Mouse (Mus musculus) gastrocnemius, postnatal 36 days (tissue): ENCODE data around the gene Fas. TPM values are rescaled to one million over a fixed set of nuclear protein-coding genes. Genes with fewer than 3 reads are reported as not detected.

Source experiments
- DNase-seq, 2 experiments: peaks; one replicate each; pipeline ENCODE4 v3.0.0; 2022
- intact Hi-C: fragments of 180-260 bp; cut with DNase I; formaldehyde crosslinking; loops from one replicate; pipeline ENCODE4 v1.15.1; 2025
- total RNA-seq, 2 experiments: library from RNA; stranded (reverse); gene quantifications; 2 replicates each; pipeline ENCODE4 v1.2.3; 2021

Gene Fas
- total RNA-seq, 2 experiments from 2014 or later = 4.6 to 5.0 TPM

GRCm38 (mm10) chr19:34278078-34278477 lies 12.4 kb upstream of the Fas start:
- intact Hi-C loops = no loop called here
- no peak for DNase-seq

- intact Hi-C loops = loop anchor here (2.0 kb wide), 1 partner anchor 41 kb away; no protein-coding TSS in a partner anchor
Measured at GRCm38 (mm10) chr19:34283614-34284013, 6.9 kb upstream of the Fas start.

GRCm38 (mm10) chr19:34284383-34284782 lies 6.1 kb upstream of the Fas start:
- intact Hi-C loops = loop anchor here (2.0 kb wide), 1 partner anchor 42 kb away; no protein-coding TSS in a partner anchor
- DNase-seq = peak in 1 of 2 experiments; percentile 26

More at GRCm38 (mm10) chr19:34283614-34284013, 6.9 kb upstream of the Fas start:
- DNase-seq = no peak

GRCm38 (mm10) chr19:34284826-34285225 lies 5.6 kb upstream of the Fas start:
- no peak for DNase-seq
- intact Hi-C loops = loop anchor here (2.0 kb wide), 1 partner anchor 42 kb away; no protein-coding TSS in a partner anchor

GRCm38 (mm10) chr19:34287221-34287620 lies 3.2 kb upstream of the Fas start:
- no peak for DNase-seq
- intact Hi-C loops = no loop called here

GRCm38 (mm10) chr19:34287656-34288415 lies 2.6 kb upstream of the Fas start:
- intact Hi-C loops = no loop called here
- no peak for DNase-seq

- intact Hi-C loops = no loop called here
- no peak for DNase-seq
Measured at GRCm38 (mm10) chr19:34288696-34289095, 1.8 kb upstream of the Fas start.

GRCm38 (mm10) chr19:34290872-34291341 lies 441 bp downstream of the Fas start:
- no peak for DNase-seq
- intact Hi-C loops = no loop called here

GRCm38 (mm10) chr19:34291379-34291778 lies 913 bp downstream of the Fas start:
- DNase-seq = no peak
- intact Hi-C loops = no loop called here

GRCm38 (mm10) chr19:34291956-34292355 lies 1.5 kb downstream of the Fas start:
- intact Hi-C loops = no loop called here
- no peak for DNase-seq

GRCm38 (mm10) chr19:34292701-34293100 lies 2.2 kb downstream of the Fas start:
- intact Hi-C loops = no loop called here
- DNase-seq = no peak

GRCm38 (mm10) chr19:34293376-34293947 lies 3.0 kb downstream of the Fas start:
- intact Hi-C loops = no loop called here
- DNase-seq = no peak

GRCm38 (mm10) chr19:34295442-34295841 lies 5.0 kb downstream of the Fas start:
- intact Hi-C loops = no loop called here
- no peak for DNase-seq

- DNase-seq = no peak
- intact Hi-C loops = no loop called here
Measured at GRCm38 (mm10) chr19:34298531-34298930, 8.1 kb downstream of the Fas start.

- intact Hi-C loops = no loop called here
- DNase-seq = no peak
Measured at GRCm38 (mm10) chr19:34299229-34299628, 8.8 kb downstream of the Fas start.

GRCm38 (mm10) chr19:34300430-34300829 lies 10.0 kb downstream of the Fas start:
- DNase-seq = no peak
- intact Hi-C loops = no loop called here

GRCm38 (mm10) chr19:34304917-34305316 lies 14.5 kb downstream of the Fas start:
- intact Hi-C loops = no loop called here

GRCm38 (mm10) chr19:34306794-34307193 lies 16.3 kb downstream of the Fas start:
- intact Hi-C loops = no loop called here
- no peak for DNase-seq

More at GRCm38 (mm10) chr19:34304917-34305316, 14.5 kb downstream of the Fas start:
- no peak for DNase-seq

GRCm38 (mm10) chr19:34312151-34312728 lies 21.8 kb downstream of the Fas start:
- intact Hi-C loops = no loop called here
- no peak for DNase-seq

- intact Hi-C loops = no loop called here
- no peak for DNase-seq
Measured at GRCm38 (mm10) chr19:34328051-34328450, 37.6 kb downstream of the Fas start.

- intact Hi-C loops = loop anchor here (2.0 to 5.0 kb wide), 3 partner anchors 92 to 303 kb away; no protein-coding TSS in a partner anchor
- DNase-seq = peak; percentile 52 to 53
Measured at GRCm38 (mm10) chr19:34334300-34334699, 43.8 kb downstream of the Fas start.
